Mouse (Mus musculus): Measurements from ENCODE around the gene Adamtsl2.

Gene Adamtsl2

GRCm38 (mm10) chr2:27119766-27120165 is 40.6 kb downstream of the Adamtsl2 start:
- DNase-seq (ENCODE audit: low spot score) = no peak

- DNase-seq (ENCODE audit: low spot score) = no peak
Observed at GRCm38 (mm10) chr2:27120241-27120641, 41.1 kb downstream of the Adamtsl2 start.

GRCm38 (mm10) chr2:27121626-27122355 is 42.6 kb downstream of the Adamtsl2 start:
- no peak for DNase-seq (ENCODE audit: low spot score)

- no peak for DNase-seq (ENCODE audit: low spot score)
Observed at GRCm38 (mm10) chr2:27122578-27122977, 43.4 kb downstream of the Adamtsl2 start.

DNA sequence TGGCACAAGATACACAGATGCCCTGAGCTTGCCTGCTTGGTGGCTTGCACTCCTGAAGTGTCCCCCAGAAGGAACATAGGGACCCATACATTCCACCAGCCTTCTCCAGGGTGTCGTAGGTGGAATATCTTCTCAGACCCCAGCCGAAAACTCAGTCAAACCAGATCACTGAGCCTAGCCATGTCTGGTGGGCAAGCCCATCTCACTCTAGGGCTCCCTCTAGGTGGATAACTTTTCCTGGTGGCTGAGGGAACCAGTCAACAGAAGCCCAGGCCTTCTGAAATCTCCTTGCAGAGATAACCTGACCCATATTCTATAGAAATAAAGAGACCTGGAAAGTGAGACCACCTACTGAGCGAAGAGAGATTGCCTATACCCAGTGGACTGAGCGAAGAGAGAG is 43.9 kb downstream of the Adamtsl2 start:
- DNase-seq (ENCODE audit: low spot score) = no peak

DNA sequence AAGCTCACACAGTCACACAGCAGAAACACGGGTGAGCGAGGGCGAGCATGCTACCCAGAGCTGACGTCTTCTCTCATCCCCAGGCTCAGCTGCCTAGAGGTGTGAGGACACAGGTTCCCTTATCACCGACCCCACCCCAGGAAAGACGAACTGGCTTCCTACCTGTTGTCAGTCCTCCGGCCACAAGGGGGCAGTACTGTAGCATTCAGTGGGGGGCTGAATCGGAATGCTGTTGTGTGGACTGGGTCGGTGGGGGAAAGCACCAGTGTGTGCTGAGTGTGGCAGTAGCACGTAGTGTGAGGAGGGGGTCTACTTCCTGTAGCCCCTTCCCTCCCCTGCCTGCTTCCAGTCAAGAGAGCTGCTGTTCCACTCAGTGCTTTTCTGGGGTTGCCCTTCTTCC is 46.8 kb downstream of the Adamtsl2 start:
- DNase-seq (ENCODE audit: low spot score) = peak; percentile 12

GRCm38 (mm10) chr2:27126496-27126895 is 47.3 kb downstream of the Adamtsl2 start:
- DNase-seq (ENCODE audit: low spot score) = no peak

GRCm38 (mm10) chr2:27128990-27129389 is 49.8 kb downstream of the Adamtsl2 start:
- no peak for DNase-seq (ENCODE audit: low spot score)

- DNase-seq (ENCODE audit: low spot score) = no peak
Observed at GRCm38 (mm10) chr2:27135935-27136334, 56.8 kb downstream of the Adamtsl2 start.

GRCm38 (mm10) chr2:27136336-27136735 is 57.2 kb downstream of the Adamtsl2 start:
- DNase-seq (ENCODE audit: low spot score) = no peak

DNA sequence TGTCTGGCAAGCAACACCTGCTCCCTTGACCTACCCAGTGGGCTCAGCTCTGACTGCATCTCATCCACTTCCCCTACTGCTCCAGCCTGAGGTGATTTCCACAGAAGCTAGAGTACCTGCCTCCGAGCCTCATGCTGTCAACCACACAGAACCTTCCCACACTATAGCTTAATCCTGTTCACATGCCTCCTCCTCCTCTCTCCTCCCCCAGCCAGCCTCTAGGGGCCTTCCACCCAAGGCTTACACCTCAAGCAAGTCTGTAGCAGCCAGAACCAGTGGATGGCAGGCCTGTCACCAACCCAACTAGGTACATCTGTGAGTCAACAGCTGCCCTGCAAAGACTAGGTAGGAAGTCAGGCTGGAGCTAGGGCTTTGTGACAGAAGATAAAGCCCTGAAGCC is 57.6 kb downstream of the Adamtsl2 start:
- no peak for DNase-seq (ENCODE audit: low spot score)

- no peak for DNase-seq (ENCODE audit: low spot score)
Observed at GRCm38 (mm10) chr2:27138356-27138755, 59.2 kb downstream of the Adamtsl2 start.

- DNase-seq (ENCODE audit: low spot score) = no peak
Observed at GRCm38 (mm10) chr2:27141950-27142693, 62.9 kb downstream of the Adamtsl2 start, which contains the start of gene Fam163b. Fam163b (minus strand) TSS chr2:27142491.

DNA sequence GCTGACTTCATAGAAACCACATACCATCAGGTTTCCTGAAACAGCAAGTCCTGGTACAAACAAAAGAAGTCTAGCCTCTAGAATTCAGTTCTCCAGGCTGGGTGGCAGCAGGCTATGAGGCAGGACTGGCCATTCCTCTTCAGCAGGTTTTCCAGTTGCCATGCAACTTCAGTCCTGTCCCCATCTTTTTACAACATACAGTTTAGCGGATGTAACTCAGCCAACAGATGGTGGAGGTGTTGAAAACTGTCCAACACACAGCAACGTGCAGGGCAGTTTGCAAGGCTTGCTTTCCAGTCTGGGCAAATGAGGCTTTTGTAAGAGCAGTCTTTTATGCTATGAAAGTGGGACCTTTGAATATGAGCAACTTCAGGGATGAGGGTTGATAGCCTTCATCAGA is 65.8 kb downstream of the Adamtsl2 start:
- DNase-seq (ENCODE audit: low spot score) = no peak

DNA sequence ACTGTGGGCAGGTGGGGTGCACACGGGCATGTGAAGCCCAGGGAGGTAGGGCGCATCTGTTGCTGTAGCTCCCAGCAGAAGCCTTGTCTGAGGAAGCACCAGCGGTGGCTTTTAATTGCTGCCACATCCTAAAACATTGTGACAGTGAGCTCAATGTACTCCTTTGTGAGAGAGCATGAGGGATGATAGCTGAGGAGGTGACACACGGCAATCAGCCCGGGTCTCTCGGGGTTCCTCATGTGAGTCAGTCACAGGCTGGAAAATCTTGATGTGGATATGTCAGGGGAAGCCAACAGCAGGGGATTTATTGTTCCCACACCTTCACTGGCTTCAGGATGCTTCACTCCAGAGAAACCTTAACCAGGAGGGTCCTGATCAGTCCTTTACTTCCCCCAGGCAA is 67.7 kb downstream of the Adamtsl2 start:
- no peak for DNase-seq (ENCODE audit: low spot score)

GRCm38 (mm10) chr2:27149457-27149856 is 70.3 kb downstream of the Adamtsl2 start:
- DNase-seq (ENCODE audit: low spot score) = no peak

- DNase-seq (ENCODE audit: low spot score) = no peak
Observed at GRCm38 (mm10) chr2:27154466-27155185, 75.4 kb downstream of the Adamtsl2 start.

DNA sequence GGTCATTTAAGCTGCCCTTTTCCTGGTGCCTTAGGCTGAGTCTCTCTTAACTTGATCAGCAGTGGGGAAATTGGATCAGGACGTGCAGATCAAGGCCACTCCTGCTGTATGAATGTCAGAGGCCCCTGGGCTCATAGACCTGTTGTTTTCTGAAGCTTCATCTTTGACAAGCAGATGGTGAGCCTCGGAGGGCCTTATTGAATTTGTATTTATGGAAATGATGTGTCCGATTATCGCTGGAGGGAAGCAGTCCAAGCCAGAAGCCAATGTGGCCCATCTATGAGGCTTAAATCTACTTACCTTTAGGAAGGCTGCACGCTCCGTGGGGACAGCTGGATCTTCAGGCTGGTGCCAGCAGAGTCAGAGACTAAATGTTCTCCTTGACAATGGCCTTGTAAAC is 77.4 kb downstream of the Adamtsl2 start:
- DNase-seq (ENCODE audit: low spot score) = no peak
